Mouse (Mus musculus) thymus, postnatal 10 days (tissue): ENCODE data around the gene Gja10.

Source experiments
- DNase-seq, 2 experiments: peaks; one replicate each; pipeline ENCODE4 v3.0.0; 2021; ENCODE audit warnings: low spot score in 2 of 2

Gene Gja10

DNA sequence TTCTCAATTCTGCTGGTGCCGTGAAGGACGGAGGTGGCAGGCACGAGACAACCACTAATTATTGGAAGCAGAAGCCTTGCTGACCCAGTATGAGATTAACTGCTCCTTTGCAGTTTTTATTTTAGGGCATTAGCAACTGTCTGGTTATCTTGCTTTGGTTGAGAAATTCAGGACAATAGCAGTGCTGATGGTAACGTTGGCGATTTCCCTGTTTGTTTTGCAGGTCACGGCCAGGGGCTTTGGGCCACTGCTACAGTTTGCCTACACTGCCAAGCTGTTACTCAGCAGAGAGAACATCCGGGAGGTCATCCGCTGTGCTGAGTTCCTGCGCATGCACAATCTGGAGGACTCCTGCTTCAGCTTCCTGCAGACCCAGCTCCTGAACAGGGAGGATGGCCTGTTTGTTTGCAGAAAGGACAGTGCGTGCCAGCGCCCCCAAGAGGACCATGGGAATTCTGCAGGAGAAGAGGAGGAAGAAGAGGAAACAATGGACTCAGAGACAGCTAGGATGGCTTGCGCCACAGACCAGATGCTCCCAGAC lies 40.9 kb downstream of the Gja10 start:
- DNase-seq = peak; percentile 30 to 41

DNA sequence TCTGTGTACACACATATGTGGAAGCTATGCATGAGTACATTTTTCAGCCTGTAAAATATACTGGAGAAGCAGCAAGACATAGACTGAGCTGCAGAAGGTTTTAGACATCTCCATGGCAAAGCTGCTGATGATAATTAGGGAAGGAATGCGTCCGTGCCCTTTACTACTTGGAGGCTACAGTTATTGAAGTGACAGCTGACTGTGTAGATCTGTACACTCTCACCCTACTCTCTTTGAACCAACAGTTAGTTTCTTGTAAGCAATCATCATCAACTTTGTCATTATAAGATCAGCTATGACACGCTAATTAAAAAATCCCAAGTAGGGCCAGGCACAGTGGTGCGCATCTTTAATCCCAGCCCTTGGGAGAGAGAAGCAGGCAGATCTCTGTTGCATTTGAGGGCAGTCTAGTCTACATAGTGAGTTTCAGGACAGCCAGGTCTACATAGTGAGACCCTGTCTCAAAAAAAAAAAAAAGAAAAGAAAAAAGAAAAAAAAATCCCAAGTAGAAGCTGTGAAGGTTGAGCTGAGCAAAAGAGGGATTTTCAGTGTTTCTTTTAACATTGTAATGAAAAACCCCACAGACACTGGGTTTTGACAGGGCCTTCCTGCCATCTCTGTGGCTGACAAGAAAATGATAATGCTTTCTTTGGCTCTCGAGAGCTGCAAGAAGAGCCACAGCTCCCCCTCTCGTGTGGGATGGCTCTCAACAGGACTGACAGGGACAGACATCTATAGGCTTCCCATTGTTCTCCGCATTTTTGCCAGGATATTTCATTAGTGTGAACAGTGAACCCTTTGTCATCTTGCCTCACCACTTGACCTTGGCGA lies 41.6 kb downstream of the Gja10 start:
- peak; percentile 18 to 37 for DNase-seq

DNA sequence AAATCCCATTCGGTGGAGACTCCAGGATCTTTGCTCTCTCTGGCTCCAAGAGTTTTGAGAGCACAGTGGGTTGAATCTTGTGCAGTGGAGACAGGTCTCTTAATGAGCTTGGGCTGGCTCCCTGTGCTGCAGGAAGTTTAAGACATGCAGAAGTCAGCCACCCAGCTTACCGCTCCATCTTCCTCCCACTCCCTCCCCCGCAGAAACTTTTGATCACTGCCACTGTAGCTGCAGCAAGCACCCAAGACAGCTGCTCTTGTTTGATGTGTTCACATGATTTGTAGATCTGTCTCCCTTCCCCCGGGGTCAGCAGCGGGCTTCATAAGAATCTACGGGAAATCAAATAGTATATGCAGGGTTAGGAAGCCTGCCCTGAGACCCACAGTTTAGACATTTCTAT lies 42.3 kb downstream of the Gja10 start:
- DNase-seq = peak; percentile 80 to 83

DNA sequence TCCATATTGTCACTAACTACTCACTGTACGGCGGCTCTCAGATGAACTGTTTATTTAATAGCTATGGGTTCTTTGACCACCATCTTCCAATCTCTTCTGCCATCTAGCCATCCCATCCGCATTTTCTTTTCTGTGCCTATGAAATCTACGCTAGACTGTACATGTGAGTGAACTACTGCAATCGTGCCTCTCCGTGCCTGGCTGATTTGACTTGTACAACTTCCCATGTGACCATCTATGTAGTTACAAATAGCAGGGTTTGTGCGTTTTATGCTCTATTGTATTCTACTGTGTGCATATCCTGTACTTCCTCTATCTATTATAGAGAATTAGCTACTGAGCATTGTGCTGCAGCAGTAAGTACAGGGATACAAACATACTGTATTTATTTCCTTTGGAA lies 47.1 kb downstream of the Gja10 start:
- no peak for DNase-seq

DNA sequence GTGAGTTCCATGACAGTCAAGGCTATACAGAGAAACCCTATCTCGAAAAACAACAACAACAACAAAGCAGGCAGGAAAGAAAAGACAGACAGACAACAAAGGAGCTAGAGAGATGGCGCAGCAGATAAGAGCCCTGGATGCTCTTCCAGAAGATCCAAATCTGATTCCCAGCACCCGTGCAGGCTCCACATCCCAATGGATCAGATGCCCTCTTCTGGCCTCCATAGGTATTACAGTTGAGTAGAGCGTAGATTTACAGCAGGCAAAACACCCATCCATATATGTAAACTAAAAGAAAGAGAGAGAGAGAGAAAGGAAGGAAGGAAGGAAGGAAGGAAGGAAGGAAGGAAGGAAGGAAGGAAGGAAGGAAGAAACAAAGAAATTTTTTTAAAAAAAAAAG lies 51.2 kb downstream of the Gja10 start:
- DNase-seq = peak in 1 of 2 experiments; percentile 33

DNA sequence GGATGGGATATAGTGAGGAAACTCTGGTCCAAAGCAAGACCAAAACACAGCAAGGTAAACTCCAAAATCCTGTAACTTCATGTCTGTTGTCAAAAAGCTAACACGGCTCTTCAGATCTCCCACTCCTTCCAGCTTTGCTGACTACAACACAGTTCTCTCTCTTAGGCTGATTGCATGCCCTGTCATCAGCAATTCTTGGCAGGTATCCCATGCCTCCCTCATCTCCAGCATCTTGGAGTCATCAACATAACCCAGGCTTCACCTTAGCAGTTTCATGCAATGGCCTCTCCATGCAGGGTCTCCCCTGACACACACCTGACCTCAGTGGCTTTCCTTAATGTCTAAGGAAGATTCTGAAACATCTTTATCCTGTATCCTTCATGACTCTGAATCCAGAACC lies 53.4 kb downstream of the Gja10 start:
- DNase-seq = no peak
